Mouse (Mus musculus) Patski (cell line): ENCODE data around the gene Narfl. TPM values are rescaled to one million over a fixed set of nuclear protein-coding genes. Genes with fewer than 3 reads are reported as not detected.

Experiments
- ATAC-seq: fragments of 100-300 bp; one replicate; pipeline ENCODE4 v1.8.0; 2021
- CTCF ChIA-PET: fragments of 350-600 bp; sonication (Branson Sonifier 250); formaldehyde crosslinking; loops from one replicate; lab custom pipeline; 2022; ENCODE audit warnings: inconsistent platforms; lab: Charles Lee
- POLR2A ChIA-PET: fragments of 350-600 bp; sonication (Branson Sonifier 250); formaldehyde crosslinking; loops from one replicate; lab custom pipeline; 2022; ENCODE audit warnings: antibody characterized with exemption, inconsistent platforms; lab: Charles Lee
- DNase-seq: peaks from one replicate; pipeline ENCODE4 v3.0.0-alpha.2; 2011; ENCODE audit warnings: low read depth, low spot score
- H3K27me3 ChIP-seq: fragments of 371-371 bp; one replicate; pipeline ENCODE4 v1.5.1; 2021
- CTCF ChIP-seq: fragments of 100-300 bp; IDR thresholded peaks from one replicate; pipeline ENCODE4 v1.5.1; 2021
- in situ Hi-C: fragments of 300-500 bp; cut with MboI; formaldehyde crosslinking; loops from 3 replicates; pipeline ENCODE4 v1.11.1; 2018; ENCODE audit warnings: low pct_unique_long_range_greater_than_20kb, mixed read lengths
- polyA plus RNA-seq: library from polyadenylated mRNA; unstranded; gene quantifications from one replicate; pipeline ENCODE4 v1.2.3, GENCODE M21; 2021

The Narfl gene
- polyA plus RNA-seq, 1 experiment from 2014 or later = 44.9 TPM

- ATAC-seq = no peak
- DNase-seq = no peak
- POLR2A ChIA-PET = no interaction called here
- in situ Hi-C loops = no loop called here
- H3K27me3 ChIP-seq = no peaks in the 10 kb centered on the region
- CTCF ChIA-PET = no interaction called here
- no peak for TF ChIP-seq CTCF
These were observed 29.3 kb upstream of the Narfl start for GRCm38 (mm10) chr17:25744311-25744710.

GRCm38 (mm10) chr17:25748238-25748637 lies 25.3 kb upstream of the Narfl start:
- TF ChIP-seq CTCF = no peak
- ATAC-seq (no peak), DNase-seq (no peak)
- in situ Hi-C loops = no loop called here
- ChIA-PET CTCF (no interaction called here), POLR2A (no interaction called here)
- no peaks in the 10 kb centered on the region for H3K27me3 ChIP-seq

- CTCF ChIA-PET = no interaction called here
- POLR2A ChIA-PET = no interaction called here
- TF ChIP-seq CTCF = no peak
- DNase-seq = no peak
- in situ Hi-C loops = no loop called here
- no peaks in the 10 kb centered on the region for H3K27me3 ChIP-seq
- ATAC-seq = no peak
These were observed 24.3 kb upstream of the Narfl start for GRCm38 (mm10) chr17:25749314-25749713.

GRCm38 (mm10) chr17:25751446-25751845 lies 22.1 kb upstream of the Narfl start:
- DNase-seq = peak; percentile 60
- no peak for TF ChIP-seq CTCF
- CTCF ChIA-PET = no interaction called here
- no peaks in the 10 kb centered on the region for H3K27me3 ChIP-seq
- ATAC-seq = no peak
- POLR2A ChIA-PET = no interaction called here
- in situ Hi-C loops = no loop called here

- DNase-seq (no peak), ATAC-seq (no peak)
- TF ChIP-seq CTCF = no peak
- no peaks in the 10 kb centered on the region for H3K27me3 ChIP-seq
- POLR2A ChIA-PET = no interaction called here
- CTCF ChIA-PET = no interaction called here
- in situ Hi-C loops = no loop called here
These were observed 19.3 kb upstream of the Narfl start, which contains the start of gene Msln for GRCm38 (mm10) chr17:25754241-25754640. TSS of gene Msln (minus strand) at chr17:25754378.

- no peak for DNase-seq
- no peak for ATAC-seq
These were observed 18.5 kb upstream of the Narfl start for GRCm38 (mm10) chr17:25755086-25755485.

GRCm38 (mm10) chr17:25755627-25756377 lies 17.8 kb upstream of the Narfl start:
- no peaks in the 10 kb centered on the region for H3K27me3 ChIP-seq
- TF ChIP-seq CTCF = no peak
- ChIA-PET CTCF (no interaction called here), POLR2A (no interaction called here)
- in situ Hi-C loops = no loop called here
- DNase-seq (no peak), ATAC-seq (no peak)

More at GRCm38 (mm10) chr17:25755086-25755485, 18.5 kb upstream of the Narfl start:
- no peak for TF ChIP-seq CTCF
- no peaks in the 10 kb centered on the region for H3K27me3 ChIP-seq
- POLR2A ChIA-PET = no interaction called here
- in situ Hi-C loops = no loop called here
- CTCF ChIA-PET = no interaction called here

GRCm38 (mm10) chr17:25756378-25757242 lies 17.0 kb upstream of the Narfl start:
- ChIA-PET POLR2A (no interaction called here), CTCF (no interaction called here)
- TF ChIP-seq CTCF = no peak
- peak; percentile 29 for ATAC-seq
- in situ Hi-C loops = no loop called here
- DNase-seq = no peak
- no peaks in the 10 kb centered on the region for H3K27me3 ChIP-seq

GRCm38 (mm10) chr17:25757691-25758090 lies 15.9 kb upstream of the Narfl start:
- ATAC-seq (no peak), DNase-seq (no peak)
- POLR2A ChIA-PET = no interaction called here
- TF ChIP-seq CTCF = no peak
- H3K27me3 ChIP-seq = no peaks in the 10 kb centered on the region
- CTCF ChIA-PET = no interaction called here
- in situ Hi-C loops = no loop called here

GRCm38 (mm10) chr17:25760148-25760547 lies 13.4 kb upstream of the Narfl start:
- ATAC-seq (no peak), DNase-seq (no peak)
- H3K27me3 ChIP-seq = no peaks in the 10 kb centered on the region
- in situ Hi-C loops = no loop called here
- CTCF ChIA-PET = interaction anchor here (1.1 to 1.9 kb wide), 2 partner anchors 20 to 41 kb away, joined by 3 to 6 read pairs; no protein-coding TSS in a partner anchor
- POLR2A ChIA-PET = no interaction called here
- no peak for TF ChIP-seq CTCF

- ATAC-seq = no peak
- ChIA-PET CTCF (interaction anchor here (1.9 kb wide), 1 partner anchor 40 kb away, joined by 6 read pairs; no protein-coding TSS in a partner anchor), POLR2A (no interaction called here)
- no peak for DNase-seq
- TF ChIP-seq CTCF = no peak
- in situ Hi-C loops = no loop called here
- no peaks in the 10 kb centered on the region for H3K27me3 ChIP-seq
These were observed 12.0 kb upstream of the Narfl start for GRCm38 (mm10) chr17:25761561-25761970.
